Mouse (Mus musculus) heart, adult 10 weeks (tissue): ENCODE measurements around the gene Islr2. TPM values are rescaled to one million over a fixed set of nuclear protein-coding genes. Genes with fewer than 3 reads are reported as not detected.

Source experiments
- polyA plus RNA-seq: library from polyadenylated mRNA; stranded (reverse); fragments of 350-450 nt; fragmentation: Illumina TruSeq; extraction: RNeasy Lipid Tissue Mini Kit (QIAGEN cat#74804); gene quantifications from one replicate; pipeline ENCODE4 v1.2.3, GENCODE M21; 2014; ENCODE audit warnings: low read depth, low replicate concordance

The Islr2 gene
- 0.89 TPM for polyA plus RNA-seq

DNA sequence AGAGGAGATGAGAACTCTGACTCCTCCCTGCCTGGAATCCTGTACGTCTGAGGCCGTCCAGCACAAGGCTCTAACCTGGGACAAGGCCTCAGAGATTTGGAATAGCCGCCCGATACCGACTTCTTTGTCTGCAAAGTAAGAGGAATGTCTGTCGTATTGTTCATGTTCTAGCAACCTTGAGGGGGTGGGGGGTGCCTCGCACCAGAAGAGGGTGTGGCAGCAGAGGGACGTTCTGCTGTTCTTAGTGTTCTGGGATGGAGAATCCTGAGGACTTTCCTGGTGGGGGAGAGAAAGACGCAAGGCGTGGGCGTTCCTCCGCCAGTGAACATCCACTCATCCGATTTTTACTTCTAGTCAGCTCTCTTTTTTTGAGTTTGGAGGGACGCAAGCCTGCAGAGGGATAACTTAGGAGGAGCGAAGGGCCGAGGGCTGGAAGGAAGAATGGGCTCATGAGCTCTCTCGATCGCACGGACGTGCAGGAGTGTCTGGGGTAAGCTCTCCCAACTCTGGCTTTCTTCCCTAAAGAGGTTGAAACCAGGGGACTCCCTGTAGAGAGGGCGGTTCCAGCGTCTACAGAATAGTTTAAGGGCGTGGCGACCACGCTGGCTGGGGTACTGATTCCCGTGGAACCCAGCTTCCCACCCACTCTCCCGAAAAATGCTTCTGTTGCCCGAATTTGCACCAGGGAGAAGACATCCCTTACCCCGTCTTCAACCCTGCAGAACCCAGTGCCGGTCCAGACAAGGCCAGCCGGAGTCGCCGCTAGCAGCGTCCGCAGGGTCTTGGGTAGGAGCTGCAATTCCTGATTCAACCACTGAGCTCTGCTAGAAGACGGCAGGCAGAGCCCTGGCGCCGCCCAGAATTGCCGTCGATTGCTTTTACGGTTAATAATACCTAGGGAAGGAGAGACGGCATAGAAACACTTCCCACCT, at the start of gene Islr2, which contains the start of gene Islr:
Gene Islr2 (minus strand): TSS at position 804 of the 932 bp plus-strand sequence.
Gene Islr (minus strand): TSS at position 791 of the 932 bp plus-strand sequence.

DNA sequence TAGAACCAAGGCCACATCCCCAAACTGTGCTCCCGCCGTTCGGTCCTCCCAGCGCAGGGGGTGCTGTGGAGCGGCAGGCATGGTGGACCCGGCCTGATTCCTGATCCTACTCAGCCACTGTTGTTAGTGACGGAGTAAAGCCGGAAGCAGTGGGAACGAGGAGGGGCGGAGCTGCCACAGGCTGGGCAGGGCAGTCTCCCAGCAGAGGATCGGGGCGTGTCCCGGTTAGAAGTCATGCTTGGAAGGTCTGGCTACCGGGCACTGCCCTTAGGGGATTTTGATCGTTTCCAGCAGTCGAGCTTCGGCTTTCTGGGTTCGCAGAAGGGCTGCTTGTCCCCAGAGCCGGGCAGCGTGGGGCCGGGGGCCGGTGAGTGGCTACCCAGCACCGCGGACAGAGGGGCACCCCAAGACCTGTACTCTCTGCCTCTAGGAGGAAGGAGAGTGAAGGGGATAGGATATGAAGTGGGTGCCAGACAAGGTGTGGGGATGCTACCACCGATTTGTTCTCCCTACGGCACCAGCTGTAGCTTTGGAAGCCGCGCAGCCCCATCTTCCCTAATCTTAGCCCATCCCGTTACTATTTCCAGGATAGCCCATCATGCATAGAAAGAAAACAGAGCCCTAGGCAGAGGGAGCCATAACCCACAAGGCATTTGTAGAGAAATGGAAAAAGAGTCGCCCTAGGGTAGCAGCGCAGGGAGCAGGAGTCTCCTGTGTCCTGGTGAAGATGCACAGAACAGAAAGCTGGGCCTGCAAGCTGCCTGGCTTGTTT, 49.1 kb upstream of the Islr2 start, which contains the start of gene Stoml1:
Gene Stoml1 (plus strand): TSS at position 132 of the 772 bp plus-strand sequence.

GRCm38 (mm10) chr9:58249592-58250192, 45.6 kb upstream of the Islr2 start, which contains the start of gene Pml:
Pml (minus strand) TSS chr9:58249786.

Other genes with a start within 250 kb of the Islr2 start
- not detected for gene Cyp11a1, start 197.9 kb downstream of the Islr2 start, polyA plus RNA-seq
- 0.34 TPM for gene Stra6, start 140.5 kb downstream of the Islr2 start, polyA plus RNA-seq
- gene Ccdc33, start 85.5 kb downstream of the Islr2 start, polyA plus RNA-seq = not detected
- 37.9 TPM for gene Islr, start within 50 bp of the Islr2 start, polyA plus RNA-seq
- 10.6 TPM for gene Pml, start 45.5 kb upstream of the Islr2 start, polyA plus RNA-seq
- 21.8 TPM for gene Stoml1, start 48.8 kb upstream of the Islr2 start, polyA plus RNA-seq
- 27.4 TPM for gene Loxl1, start 108.9 kb upstream of the Islr2 start, polyA plus RNA-seq
- not detected for gene Tbc1d21, start 166.1 kb upstream of the Islr2 start, polyA plus RNA-seq